19 mouse cellular contexts compared by ENCODE assay signal in genomic region chr5:43052668-43053067, GRCm38 (mm10).
A peak's percentile ranks its signal among the peaks of the same experiment; 100 is the strongest.
DNase-seq lines count a peak whose midpoint lies in the region; ATAC-seq and TF ChIP-seq lines count a peak whose summit lies in the region.
"Had no signal": no experiment of that assay in that cellular context is flagged by ENCODE, and none has a peak within 500 bp of the region (broad histone marks: within the 10 kb centered on the region; RNA-seq: fewer than 3 reads in every experiment).

No protein-coding gene starts in this region.

- TF ChIP-seq EP300 in CH12.LX (IDR thresholded peaks at IDR 0.05; ENCODE audit: low read length) = peak; percentile 69

- intact Hi-C loops in left cerebral cortex, postnatal 4 days (cut with DNase I) = no loop called here

- 12% methylated on average over 1 of the region's 1 CpGs for WGBS in kidney, adult 2 months
- WGBS in kidney, embryonic 14.5 days = 32% methylated on average over 1 of the region's 1 CpGs
- 46% methylated on average over 1 of the region's 1 CpGs for WGBS in stomach, embryonic 14.5 days
- 55% methylated on average over 1 of the region's 1 CpGs for WGBS in forebrain, postnatal 0 days

- no peaks in the 10 kb centered on the region for H3K36me3 ChIP-seq in kidney, adult 2 months (ENCODE audit: control insufficient read depth, insufficient read depth, low read length)
- no peaks in the 10 kb centered on the region for H3K36me3 ChIP-seq in kidney, embryonic 14.5 days (ENCODE audit: control insufficient read depth, insufficient read depth, low read length)
- no peaks in the 10 kb centered on the region for H3K36me3 ChIP-seq in CH12.LX (replicated peaks in 1 of 2; ENCODE audit: control insufficient read depth in 1 of 2, insufficient read depth in 1 of 2, low read length in 1 of 2)
- no peaks in the 10 kb centered on the region for H3K36me3 ChIP-seq in stomach, embryonic 14.5 days (ENCODE audit: control insufficient read depth, insufficient read depth, low read length)
- no peaks in the 10 kb centered on the region for H3K36me3 ChIP-seq in forebrain, postnatal 0 days (ENCODE audit: insufficient read depth)
- H3K36me3 ChIP-seq: embryonic facial prominence, embryonic 10.5 days; forebrain, embryonic 12.5 days; limb, embryonic 15.5 days; midbrain, embryonic 12.5 days had no signal

- peak; percentile 77 for DNase-seq in kidney, adult 2 months
- peak; percentile 48 for DNase-seq in CH12.LX (ENCODE audit: extremely low read depth)
- peak; percentile 9 for DNase-seq in kidney, postnatal 10 days
- no peak for DNase-seq in lung, adult 18-20 months
- no peak for DNase-seq in forebrain, postnatal 0 days
- no peak for DNase-seq in left cerebral cortex, postnatal 4 days
- DNase-seq: adrenal gland, adult 8-10 months; cerebellum, adult 8-10 months; gastrocnemius, postnatal 10 days; thymus, adult 18-20 months; thymus, postnatal 4 days had no signal

- H3K4me2 ChIP-seq in kidney, embryonic 14.5 days (replicated peaks; ENCODE audit: low read depth, low read length) = no peak overlapping the region
- H3K4me2 ChIP-seq in CH12.LX (ENCODE audit: insufficient read depth, low read depth, poor library complexity, severe bottlenecking) = no peak overlapping the region
- no peak overlapping the region for H3K4me2 ChIP-seq in stomach, embryonic 14.5 days (replicated peaks; ENCODE audit: low read depth, low read length)
- H3K4me2 ChIP-seq in forebrain, postnatal 0 days (ENCODE audit: low read depth) = no peak overlapping the region
- H3K4me2 ChIP-seq: forebrain, embryonic 12.5 days; limb, embryonic 15.5 days; midbrain, embryonic 12.5 days had no signal

- H3K79me2 ChIP-seq in CH12.LX (replicated peaks; ENCODE audit: control insufficient read depth, extremely low read depth, insufficient read depth, poor library complexity, severe bottlenecking) = no peaks in the 10 kb centered on the region

- no peak overlapping the region for H3K4me3 ChIP-seq in kidney, adult 2 months (ENCODE audit: insufficient read depth, low read depth, low read length)
- H3K4me3 ChIP-seq in kidney, embryonic 14.5 days (ENCODE audit: low read length) = no peak overlapping the region
- H3K4me3 ChIP-seq in CH12.LX (replicated peaks in 1 of 3; ENCODE audit: low read depth in 2 of 3, low read length in 2 of 3, poor library complexity in 1 of 3) = no peak overlapping the region
- no peak overlapping the region for H3K4me3 ChIP-seq in stomach, embryonic 14.5 days (ENCODE audit: low read depth, low read length)
- H3K4me3 ChIP-seq in forebrain, postnatal 0 days (ENCODE audit: low read depth, low read length) = no peak overlapping the region
- H3K4me3 ChIP-seq: embryonic facial prominence, embryonic 10.5 days; forebrain, embryonic 12.5 days; limb, embryonic 15.5 days; midbrain, embryonic 12.5 days had no signal

- TF ChIP-seq RAD21 in CH12.LX (IDR thresholded peaks at IDR 0.05; ENCODE audit: low read depth, low read length) = no peak

- peak overlapping the region; percentile 89 for H3K27ac ChIP-seq in kidney, adult 2 months (ENCODE audit: insufficient read depth, low read depth, low read length)
- H3K27ac ChIP-seq in kidney, embryonic 14.5 days (ENCODE audit: low read depth, low read length) = no peak overlapping the region
- no peak overlapping the region for H3K27ac ChIP-seq in CH12.LX (ENCODE audit: insufficient read depth, low read depth)
- H3K27ac ChIP-seq in stomach, embryonic 14.5 days (ENCODE audit: low read length) = no peak overlapping the region
- no peak overlapping the region for H3K27ac ChIP-seq in forebrain, postnatal 0 days (ENCODE audit: low read depth, low read length)
- H3K27ac ChIP-seq: embryonic facial prominence, embryonic 10.5 days; forebrain, embryonic 12.5 days; limb, embryonic 15.5 days; midbrain, embryonic 12.5 days had no signal

- no peaks in the 10 kb centered on the region for H3K9me3 ChIP-seq in kidney, embryonic 14.5 days (ENCODE audit: control insufficient read depth, low read length)
- H3K9me3 ChIP-seq in CH12.LX (replicated peaks; ENCODE audit: low read length) = no peaks in the 10 kb centered on the region
- no peaks in the 10 kb centered on the region for H3K9me3 ChIP-seq in stomach, embryonic 14.5 days (ENCODE audit: control insufficient read depth, low read depth, low read length)
- no peaks in the 10 kb centered on the region for H3K9me3 ChIP-seq in forebrain, postnatal 0 days (ENCODE audit: low read length)
- H3K9me3 ChIP-seq: embryonic facial prominence, embryonic 10.5 days; forebrain, embryonic 12.5 days; limb, embryonic 15.5 days; midbrain, embryonic 12.5 days had no signal

- TF ChIP-seq CTCF in kidney, adult 2 months (conservative IDR thresholded peaks at IDR 0.05; ENCODE audit: insufficient read depth, insufficient read length, low read depth, low read length) = no peak
- TF ChIP-seq CTCF in CH12.LX (conservative IDR thresholded peaks at IDR 0.05 in 1 of 2, IDR thresholded peaks at IDR 0.05 in 1 of 2; ENCODE audit: low read depth in 2 of 2, low read length in 2 of 2) = no peak
- TF ChIP-seq CTCF in forebrain, postnatal 0 days (IDR thresholded peaks at IDR 0.05; ENCODE audit: low read depth) = no peak

- peaks cover 9% of the 10 kb centered on the region; the same call in 1 of the 2 replicates for H3K4me1 ChIP-seq in kidney, adult 2 months (ENCODE audit: control insufficient read depth, insufficient read depth, low read length)
- no peaks in the 10 kb centered on the region for H3K4me1 ChIP-seq in kidney, embryonic 14.5 days (ENCODE audit: control insufficient read depth, insufficient read depth, low read length)
- peaks cover 11 to 33% of the 10 kb centered on the region in 2 experiments for H3K4me1 ChIP-seq in CH12.LX (ENCODE audit: control insufficient read depth in 1 of 2, insufficient read depth in 2 of 2)
- H3K4me1 ChIP-seq in stomach, embryonic 14.5 days (ENCODE audit: control insufficient read depth, insufficient read depth, low read length) = no peaks in the 10 kb centered on the region
- no peaks in the 10 kb centered on the region for H3K4me1 ChIP-seq in forebrain, postnatal 0 days (ENCODE audit: insufficient read depth)
- H3K4me1 ChIP-seq: embryonic facial prominence, embryonic 10.5 days; forebrain, embryonic 12.5 days; limb, embryonic 15.5 days; midbrain, embryonic 12.5 days had no signal

- no peak for TF ChIP-seq POLR2A in kidney, adult 2 months (IDR thresholded peaks at IDR 0.05; ENCODE audit: low read depth, low read length)
- no peak for TF ChIP-seq POLR2A in CH12.LX (IDR thresholded peaks at IDR 0.05; ENCODE audit: low read depth, low read length)

- no peak for ATAC-seq in kidney, embryonic 14.5 days (ENCODE audit: low FRiP score, low TSS enrichment)
- 0 out of 2 replicates have a peak, but pooled peaks have one; percentile 49 for ATAC-seq in stomach, embryonic 14.5 days (ENCODE audit: insufficient number of reproducible peaks, insufficient read depth, low FRiP score, low read depth)
- no peak for ATAC-seq in forebrain, postnatal 0 days
- ATAC-seq: lung, postnatal 0 days; Patski had no signal

- dilution Hi-C loops in CH12.LX (cut with MboI; ENCODE audit: extremely low pct_ligation_motif_present, extremely low pct_unique_long_range_greater_than_20kb, low sequenced_read_pairs) = no loop called here

- no peaks in the 10 kb centered on the region for H3K27me3 ChIP-seq in kidney, adult 2 months (replicated peaks; ENCODE audit: control insufficient read depth, insufficient read depth, low read length)
- H3K27me3 ChIP-seq in kidney, embryonic 14.5 days (ENCODE audit: control insufficient read depth, insufficient read depth, low read length) = no peaks in the 10 kb centered on the region
- no peaks in the 10 kb centered on the region for H3K27me3 ChIP-seq in CH12.LX (replicated peaks)
- no peaks in the 10 kb centered on the region for H3K27me3 ChIP-seq in stomach, embryonic 14.5 days (ENCODE audit: control insufficient read depth, insufficient read depth, low read length)
- no peaks in the 10 kb centered on the region for H3K27me3 ChIP-seq in forebrain, postnatal 0 days (ENCODE audit: insufficient read depth, low read length)
- H3K27me3 ChIP-seq: forebrain, embryonic 12.5 days; limb, embryonic 15.5 days; midbrain, embryonic 12.5 days; Patski had no signal

- in situ Hi-C loops in CH12.LX (cut with MboI; ENCODE audit: low pct_ligation_motif_present, low pct_unique_long_range_greater_than_20kb, low sequenced_read_pairs) = no loop called here

- no peak overlapping the region for H3K9ac ChIP-seq in kidney, embryonic 14.5 days (ENCODE audit: low read depth, low read length)
- H3K9ac ChIP-seq in CH12.LX (ENCODE audit: insufficient read depth, low read depth) = no peak overlapping the region
- H3K9ac ChIP-seq in stomach, embryonic 14.5 days (replicated peaks; ENCODE audit: low read depth, low read length) = no peak overlapping the region
- H3K9ac ChIP-seq in forebrain, postnatal 0 days = no peak overlapping the region
- H3K9ac ChIP-seq: forebrain, embryonic 12.5 days; limb, embryonic 15.5 days; midbrain, embryonic 12.5 days had no signal

TF ChIP-seq in CH12.LX, 34 proteins besides CTCF, POLR2A, EP300 and RAD21 (continues in another document):
- TF ChIP-seq TBP (conservative IDR thresholded peaks at IDR 0.05; ENCODE audit: low read depth, low read length) (no peak), MAZ (IDR thresholded peaks at IDR 0.05; ENCODE audit: low read depth, low read length) (no peak), ELF1 (IDR thresholded peaks at IDR 0.05; ENCODE audit: low read depth, low read length) (no peak), ZMIZ1 (IDR thresholded peaks at IDR 0.05; ENCODE audit: low read depth, low read length) (no peak), SIN3A (IDR thresholded peaks at IDR 0.05; ENCODE audit: low read length) (no peak), JUN (IDR thresholded peaks at IDR 0.05; ENCODE audit: insufficient read depth, low read depth, low read length) (no peak), JUND (conservative IDR thresholded peaks at IDR 0.05; ENCODE audit: low read depth, low read length) (no peak), TCF12 (IDR thresholded peaks at IDR 0.05; ENCODE audit: low read depth, low read length) (peak; percentile 58; the same call in 1 of the 2 replicates), SMC3 (IDR thresholded peaks at IDR 0.05; ENCODE audit: low read depth, low read length) (no peak), ZKSCAN1 (IDR thresholded peaks at IDR 0.05; ENCODE audit: borderline replicate concordance, low read depth, low read length) (no peak), USF2 (conservative IDR thresholded peaks at IDR 0.05; ENCODE audit: low read depth, low read length) (no peak), E2F4 (IDR thresholded peaks at IDR 0.05; ENCODE audit: insufficient replicate concordance, low read depth, low read length) (no peak), NELFE (IDR thresholded peaks at IDR 0.05; ENCODE audit: low read depth, low read length) (no peak), CHD1 (IDR thresholded peaks at IDR 0.05; ENCODE audit: low read depth, low read length) (no peak), NRF1 (IDR thresholded peaks at IDR 0.05; ENCODE audit: low read depth, low read length) (no peak), ZC3H11A (IDR thresholded peaks at IDR 0.05; ENCODE audit: low read depth, low read length) (no peak), MEF2A (IDR thresholded peaks at IDR 0.05; ENCODE audit: borderline replicate concordance, low read depth, low read length) (no peak), RCOR1 (conservative IDR thresholded peaks at IDR 0.05; ENCODE audit: low read depth, low read length) (0 out of 2 replicates have a peak, but pooled peaks have one; percentile 32)

Comparison
In these comparisons a context has a peak if more than half of its experiments do, and no peak if none do; other contexts are left out.
1. DNase-seq: peak in kidney, adult 2 months (single experiment), CH12.LX (single experiment) and kidney, postnatal 10 days (single experiment); none in lung, adult 18-20 months (0 of 2), forebrain, postnatal 0 days (single experiment) and left cerebral cortex, postnatal 4 days (single experiment).